Mouse (Mus musculus) heart, postnatal 10 days (tissue): ENCODE data around the gene Ppm1m. TPM values are rescaled to one million over a fixed set of nuclear protein-coding genes. Genes with fewer than 3 reads are reported as not detected.

Experiments used
- DNase-seq, 2 experiments: peaks; one replicate each; pipeline ENCODE4 v3.0.0; 2021
- intact Hi-C: fragments of 180-260 bp; cut with DNase I; formaldehyde crosslinking; loops from one replicate; pipeline ENCODE4 v1.15.1; 2025
- total RNA-seq, 2 experiments: library from RNA; stranded (reverse); gene quantifications; 2 replicates each; pipeline ENCODE4 v1.2.3; 2021

Ppm1m gene
- total RNA-seq, 2 experiments from 2014 or later: 15.4 to 19.5 TPM

- DNase-seq: no peak
- intact Hi-C loops: no loop called here
These were observed 22.8 kb upstream of the Ppm1m start, which contains the start of gene Tlr9 for GRCm38 (mm10) chr9:106222261-106222851. Gene Tlr9, plus strand, starts transcription at chr9:106222598.

DNA sequence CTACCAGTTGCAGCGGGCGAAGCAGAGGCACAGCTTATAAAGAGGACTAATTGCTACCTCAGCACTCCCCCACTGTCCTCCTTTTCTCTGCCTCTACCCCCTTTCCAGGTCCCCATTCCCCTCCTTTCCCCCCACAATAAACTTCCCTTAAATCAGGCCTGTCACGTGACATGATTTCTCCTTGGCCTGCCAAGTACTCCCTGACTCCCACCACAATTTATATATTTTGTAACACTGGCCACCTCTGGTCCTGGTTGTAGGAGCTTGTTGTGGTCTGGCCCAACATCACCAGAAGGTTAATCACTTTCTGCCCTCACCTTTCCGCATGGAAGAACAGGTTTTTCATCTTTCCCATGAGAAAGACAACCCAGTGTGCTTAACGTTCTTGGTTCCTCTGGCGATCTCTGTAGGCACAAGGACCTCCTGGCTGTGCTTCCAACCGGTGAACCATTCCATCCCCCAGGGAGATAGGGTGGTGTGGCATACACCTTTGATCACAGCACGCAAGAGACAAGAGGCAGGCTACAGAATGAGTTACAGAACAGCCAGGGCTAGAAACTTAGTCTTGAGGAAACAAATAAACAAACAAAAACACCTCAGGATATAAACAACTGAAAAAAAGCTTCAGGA lies 21.5 kb upstream of the Ppm1m start:
- no peak for DNase-seq
- intact Hi-C loops: no loop called here

DNA sequence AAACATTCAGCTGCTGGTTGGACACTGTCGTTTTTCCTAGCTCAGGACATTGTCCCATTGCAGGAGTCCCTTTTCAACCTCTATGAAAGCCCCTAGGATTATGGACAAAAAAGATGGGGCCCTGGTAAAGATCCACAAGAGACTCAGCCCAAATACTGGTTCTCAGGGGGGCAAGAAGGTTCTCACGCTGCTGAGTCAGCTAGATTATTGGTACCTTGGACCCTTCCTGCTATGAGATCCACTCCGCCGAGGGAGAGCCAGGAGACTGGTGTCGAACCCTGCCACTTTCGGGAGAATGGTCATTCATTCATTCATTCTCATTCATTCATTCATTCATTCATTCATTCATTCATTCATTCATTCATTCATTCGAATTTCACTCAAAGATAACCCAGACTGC lies 17.4 kb upstream of the Ppm1m start:
- intact Hi-C loops: no loop called here

DNA sequence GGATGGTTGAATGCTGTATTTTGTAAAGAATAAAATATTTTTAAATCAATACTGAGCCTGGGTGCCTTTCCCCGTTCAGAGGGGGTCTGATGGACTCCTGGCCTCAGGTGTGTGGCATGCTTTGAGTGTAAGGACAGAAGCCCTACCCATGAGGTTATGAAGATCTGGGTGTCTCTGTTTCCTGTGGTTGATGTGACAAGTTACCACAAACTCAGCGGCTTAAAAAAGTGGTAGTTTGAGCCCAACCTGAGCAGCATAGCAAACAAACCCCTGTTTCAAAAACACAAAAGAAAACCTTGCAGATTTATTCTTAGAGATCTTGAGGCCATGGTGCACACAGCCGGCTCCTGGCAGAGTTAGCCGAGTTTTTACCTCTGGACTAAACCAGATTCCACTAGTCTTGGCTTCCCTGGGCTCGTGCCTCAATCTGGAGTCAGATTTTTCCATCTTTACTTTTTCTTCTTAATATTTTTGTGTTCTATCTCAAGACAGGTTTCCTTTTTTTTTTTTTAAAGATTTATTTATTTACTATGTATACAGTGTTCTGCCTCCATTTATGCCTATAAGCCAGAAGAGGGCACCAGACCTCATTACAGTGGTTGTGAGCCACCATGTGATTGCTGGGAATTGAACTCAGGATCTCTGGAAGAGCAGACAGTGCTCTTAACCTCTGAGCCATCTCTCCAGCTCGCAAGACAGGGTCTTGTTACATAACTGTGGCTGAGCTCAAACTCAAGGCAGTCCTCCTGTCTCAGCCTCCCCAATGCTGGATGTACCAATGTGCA lies 16.0 kb upstream of the Ppm1m start:
- intact Hi-C loops: no loop called here
- DNase-seq: no peak

More for the DNA sequence above, 17.4 kb upstream of the Ppm1m start:
- DNase-seq: no peak

- DNase-seq: no peak
- intact Hi-C loops: loop anchor here (5.0 kb wide), 2 partner anchors 40 to 65 kb away; partner anchors contain the start of gene Wdr82
These were observed 13.0 kb upstream of the Ppm1m start for GRCm38 (mm10) chr9:106212594-106212981.

DNA sequence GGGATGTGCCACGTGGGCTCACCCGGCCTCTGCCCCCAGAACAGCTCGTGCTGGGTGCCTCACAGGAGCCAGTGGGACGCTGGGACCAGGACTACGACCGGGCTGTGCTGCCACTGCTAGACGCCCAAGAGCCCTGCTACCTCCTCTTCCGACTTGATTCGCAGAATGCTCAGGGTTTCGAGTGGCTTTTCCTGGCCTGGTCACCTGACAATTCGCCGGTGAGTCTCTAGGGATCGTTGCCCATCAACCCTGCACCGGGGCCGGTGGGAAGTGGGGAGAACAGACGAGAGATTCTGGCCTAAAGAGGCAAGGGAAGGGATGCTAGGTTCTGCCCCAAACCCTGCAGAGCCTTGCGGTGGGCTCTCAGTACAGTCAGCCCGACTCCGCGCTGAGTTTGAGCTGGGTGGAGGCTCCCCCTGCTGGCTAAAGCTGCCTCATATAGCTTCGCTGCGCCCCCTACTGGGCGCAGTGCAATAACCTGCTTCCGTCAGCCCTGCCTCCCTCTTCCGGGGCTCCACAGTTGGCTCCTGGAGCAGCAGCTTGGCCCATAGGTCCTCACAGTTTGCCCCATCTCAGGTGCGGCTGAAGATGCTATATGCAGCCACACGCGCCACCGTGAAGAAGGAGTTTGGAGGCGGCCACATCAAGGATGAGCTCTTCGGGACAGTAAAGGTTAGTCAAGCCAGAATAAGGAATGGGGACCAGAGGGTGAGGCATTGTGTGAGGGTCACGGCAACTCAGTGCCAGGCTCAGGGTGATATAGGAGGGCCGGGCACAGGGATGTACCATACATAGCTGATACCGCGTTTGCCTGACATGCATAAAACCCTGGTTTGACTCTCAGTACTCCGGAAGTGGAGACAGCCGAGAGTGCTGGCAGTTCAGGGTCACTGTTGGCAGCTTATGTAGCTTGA lies 12.4 kb upstream of the Ppm1m start:
- intact Hi-C loops: loop anchor here (5.0 kb wide), 2 partner anchors 40 to 65 kb away; partner anchors contain the start of gene Wdr82
- peak; percentile 89 to 91 for DNase-seq

GRCm38 (mm10) chr9:106210853-106211609 lies 11.5 kb upstream of the Ppm1m start:
- intact Hi-C loops: loop anchor here (5.0 kb wide), 2 partner anchors 39 to 66 kb away; partner anchors contain the start of gene Wdr82
- no peak for DNase-seq

DNA sequence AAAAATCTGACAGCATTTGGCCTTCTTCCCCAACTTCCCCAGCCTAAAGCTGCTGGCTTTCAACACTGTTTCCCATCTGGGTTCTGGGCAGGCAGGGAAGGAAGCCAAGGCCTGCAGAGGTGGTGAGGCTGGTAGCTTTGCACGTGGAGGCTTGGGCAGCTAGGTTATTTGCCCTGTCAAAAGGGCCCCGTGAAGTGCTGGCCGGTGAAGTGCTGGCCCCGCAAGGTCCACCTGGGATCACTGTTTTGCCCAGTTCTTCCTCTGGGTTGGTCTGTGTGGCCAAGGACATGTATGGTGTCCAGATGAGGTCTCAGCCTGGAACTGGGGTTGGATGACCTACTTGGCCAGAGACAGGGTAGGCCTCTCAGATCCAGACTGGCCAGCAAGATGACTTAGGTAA lies 10.4 kb upstream of the Ppm1m start:
- intact Hi-C loops: loop anchor here (5.0 kb wide), 2 partner anchors 38 to 67 kb away; partner anchors contain the start of gene Wdr82

DNA sequence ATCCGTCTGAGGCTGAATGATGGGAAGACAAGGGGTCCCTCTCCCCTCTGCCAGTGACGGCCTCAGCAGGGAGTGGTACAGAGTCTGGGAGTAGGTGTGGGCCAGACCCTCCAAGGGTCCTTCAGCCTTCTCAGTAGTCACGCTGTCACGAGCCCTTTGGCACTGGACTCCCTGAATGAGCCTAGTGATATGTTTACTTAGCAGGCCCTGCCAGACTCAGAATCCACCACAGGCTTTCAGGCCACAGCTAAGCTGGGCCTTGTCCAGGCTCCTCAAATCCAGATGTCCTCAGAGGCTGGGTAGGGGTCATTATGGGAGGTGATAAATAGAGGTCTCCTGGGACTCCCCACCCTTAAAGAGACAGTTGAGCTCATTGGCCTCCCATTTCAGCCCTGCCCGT lies 8.6 kb upstream of the Ppm1m start:
- intact Hi-C loops: no loop called here
- peak; percentile 55 to 56 for DNase-seq

More for the DNA sequence above, 10.4 kb upstream of the Ppm1m start:
- peak in 1 of 2 experiments; percentile 46 for DNase-seq

DNA sequence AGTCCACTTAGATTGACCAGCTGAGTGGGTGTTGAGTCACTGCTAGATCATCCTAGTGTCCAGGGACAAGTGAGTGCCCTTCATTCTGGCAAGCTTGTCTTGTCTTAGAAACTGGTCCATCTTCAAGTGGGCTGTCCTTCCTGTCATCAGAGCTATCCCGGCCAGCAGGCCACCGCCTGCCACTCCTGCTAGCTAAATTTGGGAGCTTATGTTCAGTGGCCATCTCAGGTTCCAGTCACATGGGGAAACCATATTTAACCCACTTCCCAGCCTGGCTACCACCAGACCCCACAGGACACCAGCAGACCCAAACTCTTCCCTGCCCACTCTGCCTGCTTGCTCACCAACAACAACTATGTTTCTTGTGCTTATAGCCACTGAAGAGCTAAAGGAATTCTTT lies 7.0 kb upstream of the Ppm1m start:
- intact Hi-C loops: no loop called here
- peak; percentile 67 to 78 for DNase-seq

GRCm38 (mm10) chr9:106205713-106206290 lies 6.3 kb upstream of the Ppm1m start:
- intact Hi-C loops: no loop called here
- DNase-seq: no peak

DNA sequence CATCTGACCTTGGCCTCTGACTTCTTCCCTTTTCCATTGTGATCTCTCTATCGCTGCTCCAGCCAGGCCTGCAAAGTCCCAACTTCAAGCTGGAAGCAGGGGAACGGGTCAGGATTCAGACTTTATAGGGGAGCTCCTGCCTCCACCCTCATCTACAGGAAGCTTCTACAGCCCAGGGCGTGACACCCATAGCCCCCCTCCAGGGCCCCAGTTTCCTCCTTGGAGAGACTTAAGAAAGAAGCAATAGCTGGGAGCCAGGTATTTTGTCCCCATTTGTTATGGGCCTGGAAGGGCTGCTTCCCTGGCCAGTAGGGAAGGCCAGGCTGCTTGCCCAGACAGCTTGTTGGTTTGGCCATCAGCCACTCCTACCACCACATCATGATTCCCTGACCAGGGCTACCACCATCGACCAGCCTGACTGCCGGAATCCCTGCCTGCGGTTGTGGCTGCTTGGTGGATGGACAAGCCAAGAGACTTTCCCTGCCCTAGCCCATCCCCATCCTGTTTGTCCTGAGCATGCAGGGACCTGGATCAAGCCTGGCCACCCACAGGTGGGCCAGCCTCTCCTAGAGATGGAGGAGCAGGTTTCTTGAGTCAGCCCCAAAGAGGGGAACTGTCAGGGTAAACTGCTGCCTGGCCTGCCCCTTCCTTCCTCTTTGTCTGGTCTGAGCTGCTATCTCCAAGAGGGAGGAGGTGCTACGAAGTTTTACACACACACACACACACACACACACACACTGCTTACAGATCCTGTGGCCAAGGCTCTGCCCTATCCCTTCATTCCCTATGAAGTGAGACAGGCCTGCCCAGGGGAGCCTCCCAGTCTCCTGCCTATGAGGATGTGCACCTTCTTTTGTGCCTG lies 4.7 kb upstream of the Ppm1m start:
- intact Hi-C loops: no loop called here
- peak in 1 of 2 experiments; percentile 46 for DNase-seq

DNA sequence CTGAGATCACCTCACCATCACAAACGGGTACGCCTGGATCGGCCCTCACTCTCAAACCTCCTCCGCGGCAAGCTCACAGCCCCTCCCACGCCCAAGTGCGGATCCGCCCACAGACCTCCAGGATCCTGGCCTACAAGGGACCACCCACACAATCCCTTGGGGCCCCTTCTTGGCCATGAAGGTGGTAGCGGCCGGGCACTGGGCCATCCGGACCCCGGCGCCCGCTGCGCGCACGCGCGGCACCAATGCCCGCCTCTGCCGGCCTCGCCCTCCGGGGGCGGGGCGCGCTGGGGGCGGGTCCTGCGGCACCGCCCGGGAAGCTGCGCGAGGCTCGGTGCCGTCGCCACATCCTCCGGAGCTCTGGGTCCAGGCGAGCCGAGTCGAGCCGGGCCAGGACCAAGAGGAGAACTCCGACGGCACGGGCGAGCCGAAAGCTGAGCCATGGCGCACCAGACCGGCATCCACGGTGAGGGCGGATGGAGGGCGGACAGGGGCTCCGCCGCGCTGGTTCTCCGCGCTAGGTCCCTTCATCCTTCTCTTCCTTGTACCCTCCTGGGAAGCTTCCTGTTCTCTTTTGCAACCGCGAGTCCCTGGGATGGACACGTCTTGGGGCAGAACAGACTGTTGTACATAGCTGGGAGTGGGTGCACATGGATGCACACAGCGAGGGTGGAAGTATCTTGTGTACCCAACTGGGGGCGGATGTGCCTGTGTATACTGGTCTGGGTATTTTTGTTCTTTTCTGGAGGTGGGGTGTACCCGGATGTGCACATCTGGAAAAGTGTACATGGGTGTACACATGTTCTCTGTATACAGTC lies 3.5 kb upstream of the Ppm1m start, which contains the start of gene Twf2:
Gene Twf2, plus strand, starts transcription at position 290 of the 818 bp plus-strand sequence.
- intact Hi-C loops: no loop called here
- peak; percentile 94 to 95 for DNase-seq

DNA sequence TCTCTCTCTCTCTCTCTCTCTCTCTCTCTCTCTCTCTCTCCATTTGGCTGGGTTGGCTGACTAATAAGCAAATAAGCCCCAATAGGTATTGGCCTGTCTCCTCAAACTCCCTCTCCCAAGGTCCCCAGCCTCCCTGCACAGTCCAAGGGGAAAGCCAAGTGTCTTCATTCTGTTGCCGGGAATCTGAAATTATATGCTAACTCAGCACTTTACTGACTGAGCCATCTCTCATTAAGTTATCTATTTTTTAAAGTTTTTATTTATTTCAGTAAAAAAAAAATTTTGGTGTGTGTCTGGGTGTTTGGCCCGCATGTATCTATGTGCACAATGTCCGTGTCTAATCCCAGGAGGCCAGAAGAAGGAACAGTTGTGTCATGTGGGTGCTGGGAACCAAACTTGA lies 2.3 kb upstream of the Ppm1m start:
- intact Hi-C loops: no loop called here
- DNase-seq: no peak

- intact Hi-C loops: no loop called here
- DNase-seq: peak; percentile 82 to 83
These were observed 536 bp downstream of the Ppm1m start for GRCm38 (mm10) chr9:106198962-106199458.

GRCm38 (mm10) chr9:106197732-106198131 lies 1.8 kb downstream of the Ppm1m start:
- intact Hi-C loops: no loop called here
- no peak for DNase-seq

DNA sequence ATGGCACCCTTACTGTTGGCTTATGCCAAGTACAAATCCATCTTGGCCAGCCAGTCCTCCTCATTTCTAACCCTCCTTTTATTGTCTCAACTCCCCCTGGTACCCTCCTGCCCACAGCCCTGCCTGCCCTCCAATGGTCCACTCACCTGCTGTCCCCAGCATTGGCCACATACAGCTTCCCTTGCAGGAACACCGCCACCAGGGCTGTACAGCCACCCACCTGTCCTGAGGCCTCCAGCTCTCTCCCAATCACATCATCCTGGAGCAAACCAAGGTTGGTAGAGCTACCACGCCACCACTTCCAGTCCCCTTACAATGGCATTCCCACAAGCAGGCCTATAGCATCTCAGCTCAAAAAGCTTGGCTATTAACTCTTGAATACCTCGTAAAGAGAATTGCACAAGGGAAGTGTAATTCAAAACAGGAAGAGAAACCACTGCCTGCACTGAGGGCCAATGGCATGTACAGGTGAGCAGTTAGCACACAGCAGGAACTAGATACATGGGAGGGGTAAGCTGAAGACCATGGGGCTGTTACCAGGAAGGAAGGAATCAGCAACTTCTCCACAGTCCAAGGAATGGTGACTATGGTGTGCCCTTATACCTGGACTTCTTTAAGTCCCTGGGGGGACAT lies 2.3 kb downstream of the Ppm1m start:
- DNase-seq: no peak
- intact Hi-C loops: no loop called here
